Mouse (Mus musculus): ENCODE measurements around the gene Pcna. TPM values are rescaled to one million over a fixed set of nuclear protein-coding genes. Genes with fewer than 3 reads are reported as not detected.

Pcna gene
- polyA plus RNA-seq, 1 experiment from 2014 or later = 298 TPM

- H3K9me3 ChIP-seq (ENCODE audit: control insufficient read depth, low read length) = no peaks in the 10 kb centered on the region
- H3K36me3 ChIP-seq (ENCODE audit: control insufficient read depth, insufficient read depth, low read length) = no peaks in the 10 kb centered on the region
- WGBS = 47% methylated on average over 16 of the region's 16 CpGs
- DNase-seq (ENCODE audit: low spot score) (no peak), ATAC-seq (replicated peaks; ENCODE audit: low FRiP score, low TSS enrichment, low read depth) (no peak)
- no peaks in the 10 kb centered on the region for H3K27me3 ChIP-seq (replicated peaks; ENCODE audit: control insufficient read depth, insufficient read depth, low read length)
- no peak overlapping the region for H3K9ac ChIP-seq (ENCODE audit: low read length)
- H3K4me2 ChIP-seq (ENCODE audit: low read length) = no peak overlapping the region
- H3K4me1 ChIP-seq (replicated peaks; ENCODE audit: control insufficient read depth, insufficient read depth, low read length) = peaks cover 8% of the 10 kb centered on the region; the same call in 1 of the 2 replicates
- no peak overlapping the region for H3K27ac ChIP-seq (ENCODE audit: low read depth)
- H3K4me3 ChIP-seq (ENCODE audit: low read depth, low read length) = no peak overlapping the region
These were observed 18.9 kb downstream of the Pcna start for GRCm38 (mm10) chr2:132233985-132234765.

- H3K4me3 ChIP-seq (ENCODE audit: low read depth, low read length) = no peak overlapping the region
- H3K4me1 ChIP-seq (replicated peaks; ENCODE audit: control insufficient read depth, insufficient read depth, low read length) = peaks cover 8% of the 10 kb centered on the region; the same call in 1 of the 2 replicates
- ATAC-seq (replicated peaks; ENCODE audit: low FRiP score, low TSS enrichment, low read depth) (no peak; the same call in 1 of the 2 replicates), DNase-seq (ENCODE audit: low spot score) (no peak)
- no peak overlapping the region for H3K9ac ChIP-seq (ENCODE audit: low read length)
- H3K4me2 ChIP-seq (ENCODE audit: low read length) = no peak overlapping the region
- 85% methylated on average over 3 of the region's 3 CpGs for WGBS
- no peaks in the 10 kb centered on the region for H3K9me3 ChIP-seq (ENCODE audit: control insufficient read depth, low read length)
- no peaks in the 10 kb centered on the region for H3K27me3 ChIP-seq (replicated peaks; ENCODE audit: control insufficient read depth, insufficient read depth, low read length)
- no peak overlapping the region for H3K27ac ChIP-seq (ENCODE audit: low read depth)
- no peaks in the 10 kb centered on the region for H3K36me3 ChIP-seq (ENCODE audit: control insufficient read depth, insufficient read depth, low read length)
These were observed 20.6 kb downstream of the Pcna start for GRCm38 (mm10) chr2:132232413-132232945.

GRCm38 (mm10) chr2:132224359-132224758 is 28.8 kb downstream of the Pcna start:
- H3K4me2 ChIP-seq (ENCODE audit: low read length) = no peak overlapping the region
- DNase-seq (ENCODE audit: low spot score) = no peak
- no peaks in the 10 kb centered on the region for H3K9me3 ChIP-seq (ENCODE audit: control insufficient read depth, low read length)
- no peaks in the 10 kb centered on the region for H3K4me1 ChIP-seq (replicated peaks; ENCODE audit: control insufficient read depth, insufficient read depth, low read length)
- WGBS = 88% methylated on average over 4 of the region's 4 CpGs
- no peak overlapping the region for H3K9ac ChIP-seq (ENCODE audit: low read length)
- H3K4me3 ChIP-seq (ENCODE audit: low read depth, low read length) = no peak overlapping the region
- no peaks in the 10 kb centered on the region for H3K27me3 ChIP-seq (replicated peaks; ENCODE audit: control insufficient read depth, insufficient read depth, low read length)
- no peak overlapping the region for H3K27ac ChIP-seq (ENCODE audit: low read depth)
- ATAC-seq (replicated peaks; ENCODE audit: low FRiP score, low TSS enrichment, low read depth) = no peak
- H3K36me3 ChIP-seq (ENCODE audit: control insufficient read depth, insufficient read depth, low read length) = no peaks in the 10 kb centered on the region

GRCm38 (mm10) chr2:132221611-132222073 is 31.5 kb downstream of the Pcna start:
- no peaks in the 10 kb centered on the region for H3K9me3 ChIP-seq (ENCODE audit: control insufficient read depth, low read length)
- DNase-seq (ENCODE audit: low spot score) (no peak), ATAC-seq (replicated peaks; ENCODE audit: low FRiP score, low TSS enrichment, low read depth) (no peak)
- H3K36me3 ChIP-seq (ENCODE audit: control insufficient read depth, insufficient read depth, low read length) = no peaks in the 10 kb centered on the region
- no peak overlapping the region for H3K4me2 ChIP-seq (ENCODE audit: low read length)
- 57% methylated on average over 11 of the region's 11 CpGs for WGBS
- no peak overlapping the region for H3K9ac ChIP-seq (ENCODE audit: low read length)
- no peak overlapping the region for H3K27ac ChIP-seq (ENCODE audit: low read depth)
- no peak overlapping the region for H3K4me3 ChIP-seq (ENCODE audit: low read depth, low read length)
- no peaks in the 10 kb centered on the region for H3K4me1 ChIP-seq (replicated peaks; ENCODE audit: control insufficient read depth, insufficient read depth, low read length)
- H3K27me3 ChIP-seq (replicated peaks; ENCODE audit: control insufficient read depth, insufficient read depth, low read length) = no peaks in the 10 kb centered on the region

- DNase-seq (ENCODE audit: low spot score) = no peak
- H3K27me3 ChIP-seq (replicated peaks; ENCODE audit: control insufficient read depth, insufficient read depth, low read length) = no peaks in the 10 kb centered on the region
- H3K4me3 ChIP-seq (ENCODE audit: low read depth, low read length) = no peak overlapping the region
- H3K27ac ChIP-seq (ENCODE audit: low read depth) = no peak overlapping the region
- no peaks in the 10 kb centered on the region for H3K9me3 ChIP-seq (ENCODE audit: control insufficient read depth, low read length)
- H3K9ac ChIP-seq (ENCODE audit: low read length) = no peak overlapping the region
- no peak overlapping the region for H3K4me2 ChIP-seq (ENCODE audit: low read length)
- no peak for ATAC-seq (replicated peaks; ENCODE audit: low FRiP score, low TSS enrichment, low read depth)
- H3K4me1 ChIP-seq (replicated peaks; ENCODE audit: control insufficient read depth, insufficient read depth, low read length) = no peaks in the 10 kb centered on the region
- H3K36me3 ChIP-seq (ENCODE audit: control insufficient read depth, insufficient read depth, low read length) = no peaks in the 10 kb centered on the region
- 87% methylated on average over 5 of the region's 5 CpGs for WGBS
These were observed 41.0 kb downstream of the Pcna start for GRCm38 (mm10) chr2:132211995-132212656.

- ATAC-seq (replicated peaks; ENCODE audit: low FRiP score, low TSS enrichment, low read depth) (no peak), DNase-seq (ENCODE audit: low spot score) (no peak)
- H3K4me3 ChIP-seq (ENCODE audit: low read depth, low read length) = no peak overlapping the region
- H3K9ac ChIP-seq (ENCODE audit: low read length) = no peak overlapping the region
- no peak overlapping the region for H3K4me2 ChIP-seq (ENCODE audit: low read length)
- no peaks in the 10 kb centered on the region for H3K27me3 ChIP-seq (replicated peaks; ENCODE audit: control insufficient read depth, insufficient read depth, low read length)
- WGBS = 82% methylated on average over 9 of the region's 9 CpGs
- H3K9me3 ChIP-seq (ENCODE audit: control insufficient read depth, low read length) = no peaks in the 10 kb centered on the region
- H3K36me3 ChIP-seq (ENCODE audit: control insufficient read depth, insufficient read depth, low read length) = no peaks in the 10 kb centered on the region
- no peaks in the 10 kb centered on the region for H3K4me1 ChIP-seq (replicated peaks; ENCODE audit: control insufficient read depth, insufficient read depth, low read length)
- H3K27ac ChIP-seq (ENCODE audit: low read depth) = no peak overlapping the region
These were observed 42.3 kb downstream of the Pcna start for GRCm38 (mm10) chr2:132210806-132211312.

- no peak overlapping the region for H3K27ac ChIP-seq (ENCODE audit: low read depth)
- ATAC-seq (replicated peaks; ENCODE audit: low FRiP score, low TSS enrichment, low read depth) (no peak), DNase-seq (ENCODE audit: low spot score) (no peak)
- H3K4me1 ChIP-seq (replicated peaks; ENCODE audit: control insufficient read depth, insufficient read depth, low read length) = no peaks in the 10 kb centered on the region
- H3K4me2 ChIP-seq (ENCODE audit: low read length) = no peak overlapping the region
- no peaks in the 10 kb centered on the region for H3K36me3 ChIP-seq (ENCODE audit: control insufficient read depth, insufficient read depth, low read length)
- H3K4me3 ChIP-seq (ENCODE audit: low read depth, low read length) = no peak overlapping the region
- no peaks in the 10 kb centered on the region for H3K27me3 ChIP-seq (replicated peaks; ENCODE audit: control insufficient read depth, insufficient read depth, low read length)
- no peak overlapping the region for H3K9ac ChIP-seq (ENCODE audit: low read length)
- H3K9me3 ChIP-seq (ENCODE audit: control insufficient read depth, low read length) = no peaks in the 10 kb centered on the region
- 78% methylated on average over 8 of the region's 8 CpGs for WGBS
These were observed 44.8 kb downstream of the Pcna start for GRCm38 (mm10) chr2:132208246-132208881.

GRCm38 (mm10) chr2:132206316-132206881 is 46.7 kb downstream of the Pcna start:
- 85% methylated on average over 16 of the region's 16 CpGs for WGBS
- no peaks in the 10 kb centered on the region for H3K36me3 ChIP-seq (ENCODE audit: control insufficient read depth, insufficient read depth, low read length)
- DNase-seq (ENCODE audit: low spot score) (no peak), ATAC-seq (replicated peaks; ENCODE audit: low FRiP score, low TSS enrichment, low read depth) (0 out of 2 replicates have a peak, but pooled peaks have one; percentile 29)
- no peak overlapping the region for H3K9ac ChIP-seq (ENCODE audit: low read length)
- H3K4me3 ChIP-seq (ENCODE audit: low read depth, low read length) = no peak overlapping the region
- no peaks in the 10 kb centered on the region for H3K9me3 ChIP-seq (ENCODE audit: control insufficient read depth, low read length)
- H3K27ac ChIP-seq (ENCODE audit: low read depth) = no peak overlapping the region
- no peak overlapping the region for H3K4me2 ChIP-seq (ENCODE audit: low read length)
- no peaks in the 10 kb centered on the region for H3K4me1 ChIP-seq (replicated peaks; ENCODE audit: control insufficient read depth, insufficient read depth, low read length)
- no peaks in the 10 kb centered on the region for H3K27me3 ChIP-seq (replicated peaks; ENCODE audit: control insufficient read depth, insufficient read depth, low read length)

Data from intestine, embryonic 14.5 days (tissue).